Mouse (Mus musculus) T-cell, adult 2 months (primary cell): ENCODE results near the gene Txnrd1.

ENCODE experiments used
- DNase-seq: peaks from one replicate; pipeline ENCODE4 v3.0.0; 2022; ENCODE audit warnings: low spot score

Gene Txnrd1

GRCm38 (mm10) chr10:82913772-82914171 lies 80.0 kb downstream of the Txnrd1 start:
- DNase-seq: no peak

- DNase-seq: no peak
Measured at GRCm38 (mm10) chr10:82918675-82919074, 84.9 kb downstream of the Txnrd1 start.

- DNase-seq: no peak
Measured at GRCm38 (mm10) chr10:82919404-82919980, 85.7 kb downstream of the Txnrd1 start.

GRCm38 (mm10) chr10:82923547-82923946 lies 89.8 kb downstream of the Txnrd1 start:
- DNase-seq: no peak

- no peak for DNase-seq
Measured at GRCm38 (mm10) chr10:82924750-82925149, 91.0 kb downstream of the Txnrd1 start.

- no peak for DNase-seq
Measured at GRCm38 (mm10) chr10:82925624-82926023, 91.9 kb downstream of the Txnrd1 start.

- no peak for DNase-seq
Measured at GRCm38 (mm10) chr10:82935018-82935633, 101.4 kb downstream of the Txnrd1 start.

GRCm38 (mm10) chr10:82935774-82936173 lies 102.0 kb downstream of the Txnrd1 start:
- no peak for DNase-seq
